Mouse (Mus musculus) stomach, embryonic 16.5 days (tissue): ENCODE measurements around the gene Odaph. TPM values are rescaled to one million over a fixed set of nuclear protein-coding genes. Genes with fewer than 3 reads are reported as not detected.

Experiments
- ATAC-seq: fragments of 200-750 bp; cut with Nextera tagmentation; 2 replicates; pipeline ENCODE4 v1.8.0; 2017; ENCODE audit warnings: moderate number of reproducible peaks, moderate TSS enrichment; ENCODE audit not compliant: insufficient read depth, low FRiP score
- H3K27ac ChIP-seq: fragments of 300-500 bp; sonication (generic); 2 replicates; pipeline ENCODE4 v1.5.1; 2014; ENCODE audit warnings: low read length
- H3K27me3 ChIP-seq: fragments of 300-500 bp; sonication (generic); 2 replicates; pipeline ENCODE4 v1.6.1; 2014; ENCODE audit warnings: low read length, control low read depth, mixed read lengths; ENCODE audit not compliant: control insufficient read depth, insufficient read depth
- H3K36me3 ChIP-seq: fragments of 300-500 bp; sonication (generic); 2 replicates; pipeline ENCODE4 v1.6.1; 2014; ENCODE audit warnings: low read length; ENCODE audit not compliant: control insufficient read depth, insufficient read depth
- H3K4me1 ChIP-seq: fragments of 300-500 bp; sonication (generic); 2 replicates; pipeline ENCODE4 v1.6.1; 2014; ENCODE audit warnings: low read length, control low read depth, mixed read lengths; ENCODE audit not compliant: control insufficient read depth, insufficient read depth
- H3K4me2 ChIP-seq: fragments of 300-500 bp; sonication (generic); 2 replicates; pipeline ENCODE4 v1.6.1; 2014; ENCODE audit warnings: low read depth, low read length, mixed read lengths
- H3K4me3 ChIP-seq: fragments of 300-500 bp; sonication (generic); replicated peaks from 2 replicates; pipeline ENCODE4 v1.5.1; 2014; ENCODE audit warnings: mild to moderate bottlenecking, low read length
- H3K9ac ChIP-seq: fragments of 300-500 bp; sonication (generic); 2 replicates; pipeline ENCODE4 v1.6.1; 2014; ENCODE audit warnings: low read length
- H3K9me3 ChIP-seq: fragments of 300-500 bp; sonication (generic); replicated peaks from 2 replicates; pipeline ENCODE4 v1.6.1; 2016; ENCODE audit warnings: low read length, control low read depth; ENCODE audit not compliant: control insufficient read depth
- WGBS: fragments of 180-500 bp; shearing (Covaris S2); extraction: QIAGEN DNeasy Blood & Tissue Kit; methylation state at CpG from one replicate; pipeline ENCODE4 v1.1.7; 2014; 5-methylcytosine and 5-hydroxymethylcytosine counted together
- polyA plus RNA-seq: library from polyadenylated mRNA; unstranded; fragments of >200 nt; fragmentation: Nextera tagmentation; extraction: Ambion mirVana; gene quantifications from 2 replicates; pipeline ENCODE4 v1.2.1, GENCODE M21; 2015

Gene Odaph
- polyA plus RNA-seq, 1 experiment from 2014 or later = 0.54 TPM

DNA sequence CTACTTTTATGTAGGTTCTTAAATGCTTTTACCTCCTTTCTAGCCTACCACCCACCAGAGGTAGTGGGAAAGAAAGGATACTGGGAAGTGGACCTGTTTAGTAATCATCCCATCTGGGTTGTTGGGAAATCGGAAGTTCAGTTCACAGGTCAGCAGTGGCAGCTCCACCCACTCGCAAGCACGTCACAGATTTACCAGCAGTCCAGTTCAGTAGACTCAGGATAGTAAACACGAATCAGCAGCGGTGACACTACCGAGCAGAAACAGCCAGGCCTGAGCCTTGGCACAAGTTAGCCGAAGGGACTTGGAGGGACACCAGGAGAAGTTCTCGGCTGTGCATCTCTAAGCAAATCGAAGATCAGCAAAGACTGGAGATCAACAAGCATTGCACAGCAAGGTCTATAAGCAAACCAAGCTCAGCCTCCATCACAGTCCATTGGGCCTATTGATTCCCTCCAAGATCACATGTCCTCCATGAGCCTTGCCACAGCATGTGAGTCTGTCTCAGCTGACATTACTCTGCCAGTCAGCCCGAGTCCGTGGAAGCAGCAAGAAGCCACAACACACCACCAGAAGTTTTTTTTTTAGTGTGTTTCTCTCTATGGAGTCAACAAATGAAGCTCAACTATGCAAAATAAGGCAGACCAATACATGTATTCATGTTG lies 6.0 kb upstream of the Odaph start:
- Histone ChIP-seq H3K9me3 (no peaks in the 10 kb centered on the region), H3K4me3 (no peak overlapping the region), H3K27ac (no peak overlapping the region), H3K4me2 (no peak overlapping the region), H3K36me3 (no peaks in the 10 kb centered on the region), H3K27me3 (no peaks in the 10 kb centered on the region), H3K9ac (no peak overlapping the region), H3K4me1 (no peaks in the 10 kb centered on the region)
- no peak for ATAC-seq
- WGBS = 83% methylated on average over 11 of the region's 11 CpGs

DNA sequence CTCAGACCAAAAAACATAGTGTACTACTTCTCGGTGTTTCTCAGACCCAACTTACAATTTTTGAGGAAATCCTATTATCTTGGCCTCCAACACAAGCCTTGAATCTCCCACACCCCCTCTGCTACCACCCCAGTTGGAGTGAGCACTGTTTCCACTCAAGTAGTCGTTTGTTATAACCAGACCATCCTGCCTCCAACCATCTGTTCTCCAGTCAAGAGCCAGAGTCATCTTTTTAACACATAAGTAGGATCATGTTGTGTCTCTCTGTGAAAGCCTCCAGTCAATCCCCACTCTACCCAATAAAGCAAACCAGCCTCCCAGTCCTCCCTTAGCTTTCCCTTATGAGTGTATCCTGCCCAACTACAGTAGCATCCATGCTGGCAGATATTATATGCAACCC lies 3.8 kb upstream of the Odaph start:
- H3K4me1 ChIP-seq = no peaks in the 10 kb centered on the region
- H3K27me3 ChIP-seq = no peaks in the 10 kb centered on the region
- WGBS = 70% methylated on average over 2 of the region's 2 CpGs
- no peaks in the 10 kb centered on the region for H3K36me3 ChIP-seq
- H3K4me3 ChIP-seq = no peak overlapping the region
- no peak for ATAC-seq
- no peak overlapping the region for H3K9ac ChIP-seq
- no peaks in the 10 kb centered on the region for H3K9me3 ChIP-seq
- H3K4me2 ChIP-seq = no peak overlapping the region
- H3K27ac ChIP-seq = no peak overlapping the region

DNA sequence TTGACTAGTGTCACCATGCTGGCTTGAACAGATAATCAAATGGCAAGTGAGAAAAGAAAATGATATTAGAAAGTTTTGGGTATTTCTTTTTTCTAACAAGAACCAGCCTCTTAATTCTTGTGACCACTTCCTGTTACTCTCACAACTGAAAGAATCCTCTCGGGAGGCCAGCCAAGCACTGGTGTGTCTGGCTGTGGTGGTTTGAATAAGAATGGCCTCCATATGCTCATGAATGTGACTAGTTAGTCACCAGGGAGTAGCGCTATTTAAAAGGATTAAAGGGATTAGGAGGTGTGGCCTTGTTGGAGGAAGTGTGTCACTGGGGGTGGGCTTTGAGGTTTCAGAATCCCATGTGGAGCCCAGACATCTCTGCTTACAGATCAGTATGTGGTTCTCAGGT lies 1.6 kb upstream of the Odaph start:
- no peak overlapping the region for H3K4me3 ChIP-seq
- no peaks in the 10 kb centered on the region for H3K4me1 ChIP-seq
- WGBS = 69% methylated on average over 2 of the region's 2 CpGs
- no peaks in the 10 kb centered on the region for H3K27me3 ChIP-seq
- H3K9ac ChIP-seq = no peak overlapping the region
- no peak overlapping the region for H3K27ac ChIP-seq
- no peaks in the 10 kb centered on the region for H3K9me3 ChIP-seq
- no peak overlapping the region for H3K4me2 ChIP-seq
- no peaks in the 10 kb centered on the region for H3K36me3 ChIP-seq
- no peak for ATAC-seq

DNA sequence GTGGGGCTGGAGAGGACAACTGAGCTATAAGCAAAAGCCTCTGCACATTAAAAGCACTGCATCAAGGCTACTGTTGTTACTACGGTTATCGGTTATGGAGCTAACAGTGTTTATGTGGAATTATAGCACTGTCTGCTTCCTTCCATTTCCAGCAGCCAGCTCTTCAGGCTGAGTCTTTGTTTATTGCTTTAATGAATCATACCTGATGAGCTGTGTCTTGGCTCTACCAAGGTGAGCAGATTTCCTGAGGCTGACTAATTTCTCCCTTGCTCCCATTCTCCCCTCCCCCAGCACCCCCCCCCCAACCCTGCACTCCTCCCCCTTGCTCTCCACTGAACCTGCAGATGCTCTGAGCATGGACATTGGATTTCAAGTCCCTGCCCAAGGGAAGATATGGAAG lies 524 bp downstream of the Odaph start:
- ATAC-seq = no peak
- Histone ChIP-seq H3K4me1 (no peaks in the 10 kb centered on the region), H3K4me2 (no peak overlapping the region), H3K4me3 (no peak overlapping the region), H3K9me3 (no peaks in the 10 kb centered on the region), H3K36me3 (no peaks in the 10 kb centered on the region), H3K27ac (no peak overlapping the region), H3K9ac (no peak overlapping the region), H3K27me3 (no peaks in the 10 kb centered on the region)
- 71% methylated on average over 2 of the region's 2 CpGs for WGBS

DNA sequence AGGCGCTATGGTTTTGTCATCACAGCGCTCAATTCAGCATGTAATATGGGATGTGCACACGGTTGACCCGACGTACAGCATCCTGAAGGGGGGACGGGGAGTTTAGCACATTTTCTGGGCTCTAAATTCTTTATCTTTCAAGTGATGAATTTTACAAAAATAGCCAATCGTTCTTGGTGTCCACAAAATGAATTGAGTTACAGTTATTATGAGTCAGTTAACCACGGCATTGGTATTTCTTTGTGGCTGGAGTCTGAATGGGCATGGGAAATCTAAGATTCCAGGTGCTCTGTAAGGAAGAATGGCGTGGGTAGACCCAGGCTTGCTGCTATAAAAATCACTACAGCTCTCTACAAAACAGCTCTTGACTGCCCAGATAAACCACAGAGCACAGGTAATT lies 2.0 kb downstream of the Odaph start:
- no peak for ATAC-seq
- H3K27me3 ChIP-seq = no peaks in the 10 kb centered on the region
- no peak overlapping the region for H3K27ac ChIP-seq
- no peak overlapping the region for H3K9ac ChIP-seq
- H3K36me3 ChIP-seq = no peaks in the 10 kb centered on the region
- no peak overlapping the region for H3K4me2 ChIP-seq
- no peaks in the 10 kb centered on the region for H3K4me1 ChIP-seq
- 84% methylated on average over 9 of the region's 9 CpGs for WGBS
- no peak overlapping the region for H3K4me3 ChIP-seq
- H3K9me3 ChIP-seq = no peaks in the 10 kb centered on the region

DNA sequence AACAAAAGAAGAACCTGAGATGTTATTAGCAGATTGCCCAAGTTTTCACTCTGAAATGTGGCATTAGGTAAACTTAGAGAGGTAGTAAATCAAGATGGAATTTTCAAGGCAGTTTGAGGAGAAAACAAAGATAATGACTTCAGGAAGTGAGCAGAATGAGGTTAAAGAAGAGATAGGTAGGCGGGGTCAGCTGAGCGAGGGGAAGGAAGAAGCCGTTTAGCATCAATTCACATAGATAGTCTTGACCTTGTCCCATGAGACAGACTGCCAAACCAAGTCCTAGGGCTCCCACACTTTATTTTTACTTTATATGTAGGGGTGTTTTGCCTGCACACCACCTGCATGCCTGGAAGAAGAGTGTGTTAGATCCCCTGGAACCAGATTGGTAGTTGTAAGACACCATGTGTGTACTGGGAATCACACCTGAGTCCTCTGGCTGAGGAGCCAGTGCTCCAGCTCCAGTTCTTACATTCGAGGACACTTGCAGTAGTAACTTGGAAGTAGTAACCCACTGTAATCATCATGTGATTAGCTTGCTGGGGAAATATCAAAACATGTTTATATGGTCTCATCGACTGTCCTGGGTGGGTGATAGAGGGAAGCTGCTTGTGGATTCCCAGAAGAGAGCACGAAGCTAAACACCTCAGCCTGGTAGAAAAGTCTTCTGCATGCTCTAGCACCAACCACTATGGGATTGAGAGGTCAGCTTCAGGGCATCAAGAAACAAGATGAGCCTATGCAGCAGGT lies 4.1 kb downstream of the Odaph start:
- no peak for ATAC-seq
- Histone ChIP-seq H3K36me3 (no peaks in the 10 kb centered on the region), H3K27me3 (no peaks in the 10 kb centered on the region), H3K4me1 (no peaks in the 10 kb centered on the region), H3K4me2 (no peak overlapping the region), H3K9me3 (no peaks in the 10 kb centered on the region), H3K9ac (no peak overlapping the region), H3K4me3 (no peak overlapping the region), H3K27ac (no peak overlapping the region)
- 64% methylated on average over 6 of the region's 6 CpGs for WGBS

DNA sequence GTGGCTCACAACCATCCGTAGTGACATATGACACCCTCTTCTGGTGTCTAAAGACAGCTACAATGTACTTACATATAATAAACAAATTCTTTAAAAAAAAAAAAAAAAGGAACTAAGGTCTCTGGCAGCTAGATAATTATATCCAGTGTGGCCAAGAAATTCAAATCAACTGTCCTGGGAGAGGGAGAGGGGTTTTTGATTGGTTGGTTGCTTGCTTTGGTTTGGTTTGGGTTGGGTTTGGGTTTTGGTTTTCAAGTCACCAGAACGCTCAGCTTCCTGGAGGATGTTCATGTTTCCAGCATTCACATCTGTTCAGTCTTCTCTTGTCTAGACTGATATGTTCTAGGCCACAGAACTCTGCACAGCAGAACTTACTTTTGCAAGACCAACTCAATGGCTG lies 5.8 kb downstream of the Odaph start:
- Histone ChIP-seq H3K9ac (no peak overlapping the region), H3K27ac (no peak overlapping the region), H3K36me3 (no peaks in the 10 kb centered on the region), H3K4me3 (no peak overlapping the region), H3K27me3 (no peaks in the 10 kb centered on the region), H3K4me2 (no peak overlapping the region), H3K4me1 (no peaks in the 10 kb centered on the region), H3K9me3 (no peaks in the 10 kb centered on the region)
- no peak for ATAC-seq
- 82% methylated on average over 2 of the region's 2 CpGs for WGBS

DNA sequence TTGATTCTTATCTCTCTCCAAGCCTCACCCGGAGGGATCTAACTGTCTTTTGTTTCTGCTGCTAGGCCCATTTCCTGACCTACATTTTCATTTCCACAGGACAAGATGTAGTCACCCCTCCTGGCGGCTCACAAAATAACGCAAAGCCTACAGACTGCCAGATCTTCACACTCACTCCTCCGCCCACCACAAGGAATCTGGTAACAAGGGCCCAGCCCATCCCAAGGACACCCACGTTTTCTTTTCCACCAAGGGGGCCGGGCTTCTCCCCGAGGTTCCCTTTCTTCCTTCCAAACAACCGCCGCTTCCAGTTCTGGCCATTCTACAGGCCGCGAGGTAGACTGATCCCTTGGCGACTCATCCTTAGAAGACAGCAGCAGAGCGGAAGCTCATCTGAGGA lies 7.3 kb downstream of the Odaph start:
- Histone ChIP-seq H3K4me2 (no peak overlapping the region), H3K9me3 (peaks cover 10% of the 10 kb centered on the region), H3K4me3 (no peak overlapping the region), H3K36me3 (no peaks in the 10 kb centered on the region), H3K9ac (no peak overlapping the region), H3K27ac (no peak overlapping the region), H3K27me3 (no peaks in the 10 kb centered on the region), H3K4me1 (no peaks in the 10 kb centered on the region)
- 67% methylated on average over 13 of the region's 13 CpGs for WGBS
- ATAC-seq = no peak

DNA sequence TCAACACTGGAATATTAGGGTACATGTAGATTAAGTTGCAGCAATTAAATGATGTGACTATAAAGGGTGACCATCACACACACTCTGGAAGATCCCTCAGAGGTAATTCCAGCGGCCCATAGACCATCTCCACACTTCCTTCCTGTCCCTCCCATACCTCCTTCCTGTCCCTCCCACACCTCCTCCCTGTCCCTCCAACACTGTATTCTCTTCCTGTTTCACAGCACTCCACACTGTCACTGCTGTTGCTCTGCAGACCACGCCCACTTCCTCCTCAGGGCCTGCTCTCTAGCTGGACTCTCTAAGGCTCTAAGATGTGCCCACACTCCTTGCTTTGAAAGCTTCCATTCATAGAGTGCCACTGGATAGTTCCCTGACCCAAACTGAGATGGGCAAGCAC lies 13.5 kb downstream of the Odaph start:
- no peak overlapping the region for H3K27ac ChIP-seq
- no peaks in the 10 kb centered on the region for H3K4me1 ChIP-seq
- H3K27me3 ChIP-seq = no peaks in the 10 kb centered on the region
- no peaks in the 10 kb centered on the region for H3K36me3 ChIP-seq
- WGBS = 75% methylated on average over 2 of the region's 2 CpGs
- H3K4me3 ChIP-seq = no peak overlapping the region
- H3K9ac ChIP-seq = no peak overlapping the region
- H3K4me2 ChIP-seq = no peak overlapping the region
- H3K9me3 ChIP-seq = peaks cover 10% of the 10 kb centered on the region
- 0 out of 2 replicates have a peak, but pooled peaks have one; percentile 29 for ATAC-seq
